Mouse (Mus musculus) CD4-positive, CD25-positive, alpha-beta regulatory T cell (primary cell): ENCODE data around the gene Gm39653. TPM values are rescaled to one million over a fixed set of nuclear protein-coding genes. Genes with fewer than 3 reads are reported as not detected.

Experiments
- polyA plus RNA-seq: library from polyadenylated mRNA; unstranded; fragments of 100-300 nt; shearing (Covaris generic); gene quantifications from one replicate; pipeline ENCODE4 v1.2.1, GENCODE M21; 2017

The Gm39653 gene
- not detected for polyA plus RNA-seq

DNA sequence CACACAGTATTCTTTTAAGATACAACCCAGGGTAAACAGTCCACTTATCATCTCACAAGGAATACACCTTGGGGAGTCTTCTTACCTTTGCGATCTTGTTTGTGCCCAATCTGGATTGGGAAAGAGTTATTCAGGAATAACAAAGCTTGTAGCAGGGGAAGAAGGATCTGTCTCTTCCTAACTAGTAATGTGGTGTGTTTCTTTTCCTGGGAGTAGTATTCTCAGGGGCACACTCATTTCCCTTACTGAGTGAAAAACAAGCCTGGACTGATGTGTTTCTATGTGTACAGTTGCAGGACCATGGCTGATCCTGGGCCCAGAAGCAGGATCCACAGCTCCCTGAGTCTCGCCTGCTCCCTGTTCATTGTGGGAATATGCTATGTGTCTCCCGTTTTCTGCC is at the start of gene Gm39653:
Gene Gm39653, plus strand, starts transcription at position 301 of the 400 bp plus-strand sequence.

Other genes starting within 250 kb of the Gm39653 start
- gene Adam23, start 170.1 kb upstream of the Gm39653 start, polyA plus RNA-seq = 0.16 TPM
- not detected for gene Dytn, start 71.0 kb downstream of the Gm39653 start, polyA plus RNA-seq
- not detected for gene Mdh1b, start 114.3 kb downstream of the Gm39653 start, polyA plus RNA-seq
- gene Fastkd2, start 114.6 kb downstream of the Gm39653 start, polyA plus RNA-seq = 32.7 TPM
- gene 4933402D24Rik, start 153.3 kb downstream of the Gm39653 start, polyA plus RNA-seq = 0.10 TPM